Mouse (Mus musculus): ENCODE results near the gene Skor1. TPM values are rescaled to one million over a fixed set of nuclear protein-coding genes. Genes with fewer than 3 reads are reported as not detected.

Gene Skor1
- polyA plus RNA-seq, 1 experiment from 2014 or later: not detected

GRCm38 (mm10) chr9:63108580-63108979, 40.2 kb downstream of the Skor1 start:
- peaks cover 17% of the 10 kb centered on the region for H3K4me1 ChIP-seq (replicated peaks)
- 22% methylated on average over 4 of the region's 4 CpGs for WGBS
- peak; percentile 74 for ATAC-seq (replicated peaks; ENCODE audit: insufficient number of reproducible peaks, insufficient read depth, low FRiP score, low read depth)

GRCm38 (mm10) chr9:63100660-63101059, 48.1 kb downstream of the Skor1 start:
- Histone ChIP-seq H3K27ac (0 out of 2 replicates have a peak overlapping the region, but pooled peaks have one; percentile 7), H3K4me2 (no peak overlapping the region), H3K27me3 (no peaks in the 10 kb centered on the region), H3K9me3 (replicated peaks) (no peaks in the 10 kb centered on the region), H3K9ac (no peak overlapping the region), H3K4me1 (replicated peaks) (peaks cover 8% of the 10 kb centered on the region), H3K36me3 (no peaks in the 10 kb centered on the region), H3K4me3 (no peak overlapping the region)
- 68% methylated on average over 5 of the region's 5 CpGs for WGBS
- no peak for ATAC-seq (replicated peaks; ENCODE audit: insufficient number of reproducible peaks, insufficient read depth, low FRiP score, low read depth)

More at GRCm38 (mm10) chr9:63108580-63108979, 40.2 kb downstream of the Skor1 start:
- no peaks in the 10 kb centered on the region for H3K36me3 ChIP-seq
- H3K4me2 ChIP-seq: peak overlapping the region; percentile 67
- peak overlapping the region; percentile 99 for H3K27ac ChIP-seq
- no peaks in the 10 kb centered on the region for H3K9me3 ChIP-seq (replicated peaks)
- H3K4me3 ChIP-seq: peak overlapping the region; percentile 66
- peak overlapping the region; percentile 68 for H3K9ac ChIP-seq
- no peaks in the 10 kb centered on the region for H3K27me3 ChIP-seq

GRCm38 (mm10) chr9:63099876-63100275, 48.9 kb downstream of the Skor1 start:
- H3K27me3 ChIP-seq: no peaks in the 10 kb centered on the region
- no peak overlapping the region for H3K4me3 ChIP-seq
- H3K9me3 ChIP-seq (replicated peaks): no peaks in the 10 kb centered on the region
- peaks cover 8% of the 10 kb centered on the region for H3K4me1 ChIP-seq (replicated peaks)
- H3K9ac ChIP-seq: no peak overlapping the region
- ATAC-seq (replicated peaks; ENCODE audit: insufficient number of reproducible peaks, insufficient read depth, low FRiP score, low read depth): no peak
- no peaks in the 10 kb centered on the region for H3K36me3 ChIP-seq
- no peak overlapping the region for H3K27ac ChIP-seq
- no peak overlapping the region for H3K4me2 ChIP-seq

- Histone ChIP-seq H3K4me1 (replicated peaks) (peaks cover 8% of the 10 kb centered on the region), H3K27ac (no peak overlapping the region), H3K9ac (no peak overlapping the region), H3K4me3 (no peak overlapping the region), H3K4me2 (no peak overlapping the region), H3K36me3 (no peaks in the 10 kb centered on the region), H3K27me3 (no peaks in the 10 kb centered on the region), H3K9me3 (replicated peaks) (no peaks in the 10 kb centered on the region)
- no peak for ATAC-seq (replicated peaks; ENCODE audit: insufficient number of reproducible peaks, insufficient read depth, low FRiP score, low read depth)
- 85% methylated on average over 4 of the region's 4 CpGs for WGBS
These were observed 49.4 kb downstream of the Skor1 start for GRCm38 (mm10) chr9:63099344-63099743.

GRCm38 (mm10) chr9:63098887-63099286, 49.9 kb downstream of the Skor1 start:
- Histone ChIP-seq H3K27me3 (no peaks in the 10 kb centered on the region), H3K9ac (no peak overlapping the region), H3K4me1 (replicated peaks) (peaks cover 8% of the 10 kb centered on the region), H3K9me3 (replicated peaks) (no peaks in the 10 kb centered on the region), H3K4me2 (no peak overlapping the region), H3K27ac (no peak overlapping the region), H3K4me3 (no peak overlapping the region), H3K36me3 (no peaks in the 10 kb centered on the region)
- WGBS: 84% methylated on average over 4 of the region's 4 CpGs
- ATAC-seq (replicated peaks; ENCODE audit: insufficient number of reproducible peaks, insufficient read depth, low FRiP score, low read depth): no peak

- Histone ChIP-seq H3K4me3 (no peak overlapping the region), H3K4me2 (no peak overlapping the region), H3K27ac (no peak overlapping the region), H3K36me3 (no peaks in the 10 kb centered on the region), H3K9ac (no peak overlapping the region), H3K9me3 (replicated peaks) (no peaks in the 10 kb centered on the region), H3K27me3 (no peaks in the 10 kb centered on the region), H3K4me1 (replicated peaks) (peaks cover 16% of the 10 kb centered on the region)
- 76% methylated on average over 1 of the region's 1 CpGs for WGBS
- ATAC-seq (replicated peaks; ENCODE audit: insufficient number of reproducible peaks, insufficient read depth, low FRiP score, low read depth): no peak
These were observed 51.6 kb downstream of the Skor1 start for GRCm38 (mm10) chr9:63097204-63097603.

GRCm38 (mm10) chr9:63094030-63094429, 54.7 kb downstream of the Skor1 start:
- no peaks in the 10 kb centered on the region for H3K9me3 ChIP-seq (replicated peaks)
- H3K4me1 ChIP-seq (replicated peaks): peaks cover 27% of the 10 kb centered on the region
- 79% methylated on average over 1 of the region's 1 CpGs for WGBS
- H3K36me3 ChIP-seq: no peaks in the 10 kb centered on the region
- H3K27me3 ChIP-seq: no peaks in the 10 kb centered on the region
- no peak overlapping the region for H3K4me3 ChIP-seq
- no peak overlapping the region for H3K4me2 ChIP-seq
- no peak for ATAC-seq (replicated peaks; ENCODE audit: insufficient number of reproducible peaks, insufficient read depth, low FRiP score, low read depth)
- no peak overlapping the region for H3K9ac ChIP-seq
- no peak overlapping the region for H3K27ac ChIP-seq

- H3K4me3 ChIP-seq: peak overlapping the region; percentile 43
- no peak for ATAC-seq (replicated peaks; ENCODE audit: insufficient number of reproducible peaks, insufficient read depth, low FRiP score, low read depth)
- H3K27ac ChIP-seq: peak overlapping the region; percentile 89
- H3K27me3 ChIP-seq: no peaks in the 10 kb centered on the region
- peak overlapping the region; percentile 62 for H3K4me2 ChIP-seq
- H3K4me1 ChIP-seq (replicated peaks): peaks cover 27% of the 10 kb centered on the region
- no peaks in the 10 kb centered on the region for H3K36me3 ChIP-seq
- H3K9ac ChIP-seq: 0 out of 2 replicates have a peak overlapping the region, but pooled peaks have one; percentile 33
- H3K9me3 ChIP-seq (replicated peaks): no peaks in the 10 kb centered on the region
- WGBS: 9% methylated on average over 6 of the region's 6 CpGs
These were observed 56.2 kb downstream of the Skor1 start for GRCm38 (mm10) chr9:63092567-63092966.

- Histone ChIP-seq H3K9me3 (replicated peaks) (no peaks in the 10 kb centered on the region), H3K4me1 (replicated peaks) (peaks cover 27% of the 10 kb centered on the region), H3K4me2 (peak overlapping the region; percentile 62), H3K27me3 (no peaks in the 10 kb centered on the region), H3K4me3 (peak overlapping the region; percentile 43), H3K9ac (peak overlapping the region; percentile 33; the same call in 1 of the 2 replicates), H3K36me3 (no peaks in the 10 kb centered on the region), H3K27ac (peak overlapping the region; percentile 89)
- peak; percentile 81 for ATAC-seq (replicated peaks; ENCODE audit: insufficient number of reproducible peaks, insufficient read depth, low FRiP score, low read depth)
- under 1% methylated on average over 13 of the region's 13 CpGs for WGBS
These were observed 56.7 kb downstream of the Skor1 start for GRCm38 (mm10) chr9:63091971-63092528.

GRCm38 (mm10) chr9:63091101-63091921, 57.5 kb downstream of the Skor1 start:
- Histone ChIP-seq H3K4me3 (peak overlapping the region; percentile 43), H3K4me1 (replicated peaks) (peaks cover 27% of the 10 kb centered on the region), H3K9me3 (replicated peaks) (no peaks in the 10 kb centered on the region), H3K27me3 (no peaks in the 10 kb centered on the region), H3K27ac (peak overlapping the region; percentile 89), H3K36me3 (no peaks in the 10 kb centered on the region), H3K9ac (no peak overlapping the region), H3K4me2 (peak overlapping the region; percentile 62)
- no peak for ATAC-seq (replicated peaks; ENCODE audit: insufficient number of reproducible peaks, insufficient read depth, low FRiP score, low read depth)
- WGBS: 15% methylated on average over 23 of the region's 23 CpGs

GRCm38 (mm10) chr9:63089141-63089540, 59.6 kb downstream of the Skor1 start:
- H3K4me2 ChIP-seq: no peak overlapping the region
- no peak overlapping the region for H3K4me3 ChIP-seq
- no peak for ATAC-seq (replicated peaks; ENCODE audit: insufficient number of reproducible peaks, insufficient read depth, low FRiP score, low read depth)
- no peaks in the 10 kb centered on the region for H3K9me3 ChIP-seq (replicated peaks)
- H3K27ac ChIP-seq: no peak overlapping the region
- no peak overlapping the region for H3K9ac ChIP-seq
- H3K36me3 ChIP-seq: no peaks in the 10 kb centered on the region
- H3K4me1 ChIP-seq (replicated peaks): peaks cover 27% of the 10 kb centered on the region
- 86% methylated on average over 4 of the region's 4 CpGs for WGBS
- H3K27me3 ChIP-seq: no peaks in the 10 kb centered on the region
